Mouse (Mus musculus): ENCODE results near the gene Setd4.

GRCm38 (mm10) chr16:93574521-93575191 is 29.2 kb downstream of the Setd4 start:
- TF ChIP-seq CTCF (IDR thresholded peaks at IDR 0.05; ENCODE audit: low read depth) (no peak), EP300 (IDR thresholded peaks at IDR 0.05; ENCODE audit: low read depth) (no peak)
